Mouse (Mus musculus): ENCODE data around the gene Rnf168. TPM values are rescaled to one million over a fixed set of nuclear protein-coding genes. Genes with fewer than 3 reads are reported as not detected.
A peak's percentile ranks its signal among the peaks of the same experiment; 100 is the strongest.

Rnf168 gene
- polyA plus RNA-seq, 1 experiment from 2014 or later, result 28.0 TPM

GRCm38 (mm10) chr16:32332040-32332555 is 54.8 kb downstream of the Rnf168 start, which contains the start of gene Ubxn7:
TSS of gene Ubxn7 (plus strand) at chr16:32332257.
- H3K4me3 ChIP-seq (ENCODE audit: low read depth, low read length), result peak within 1 kb of the TSS; percentile 64
- H3K9me3 ChIP-seq (ENCODE audit: control insufficient read depth, low read depth, low read length), result no peaks in the 10 kb centered on the region
- H3K36me3 ChIP-seq (ENCODE audit: control insufficient read depth, insufficient read depth, low read length), result no peaks in the 10 kb centered on the region
- no peaks in the 10 kb centered on the region for H3K27me3 ChIP-seq (ENCODE audit: control insufficient read depth, insufficient read depth, low read length)
- peak within 1 kb of the TSS; percentile 40 for H3K4me2 ChIP-seq (replicated peaks; ENCODE audit: low read depth, low read length)
- under 1% methylated on average over 52 of the region's 52 CpGs for WGBS
- H3K27ac ChIP-seq (ENCODE audit: low read length), result peak within 1 kb of the TSS; percentile 97
- no peaks in the 10 kb centered on the region for H3K4me1 ChIP-seq (ENCODE audit: control insufficient read depth, insufficient read depth, low read length)
- H3K9ac ChIP-seq (replicated peaks; ENCODE audit: low read depth, low read length), result peak within 1 kb of the TSS; percentile 99
- peak; percentile 97 for ATAC-seq (ENCODE audit: insufficient number of reproducible peaks, insufficient read depth, low FRiP score, low read depth)

- H3K27me3 ChIP-seq (ENCODE audit: control insufficient read depth, insufficient read depth, low read length), result no peaks in the 10 kb centered on the region
- peak overlapping the region; percentile 97 for H3K27ac ChIP-seq (ENCODE audit: low read length)
- WGBS, result under 1% methylated on average over 52 of the region's 54 CpGs
- H3K36me3 ChIP-seq (ENCODE audit: control insufficient read depth, insufficient read depth, low read length), result no peaks in the 10 kb centered on the region
- ATAC-seq (ENCODE audit: insufficient number of reproducible peaks, insufficient read depth, low FRiP score, low read depth), result peak; percentile 68
- no peaks in the 10 kb centered on the region for H3K4me1 ChIP-seq (ENCODE audit: control insufficient read depth, insufficient read depth, low read length)
- peak overlapping the region; percentile 99 for H3K9ac ChIP-seq (replicated peaks; ENCODE audit: low read depth, low read length)
- peak overlapping the region; percentile 64 for H3K4me3 ChIP-seq (ENCODE audit: low read depth, low read length)
- no peaks in the 10 kb centered on the region for H3K9me3 ChIP-seq (ENCODE audit: control insufficient read depth, low read depth, low read length)
- peak overlapping the region; percentile 31 for H3K4me2 ChIP-seq (replicated peaks; ENCODE audit: low read depth, low read length)
Observed at GRCm38 (mm10) chr16:32332556-32333511, 55.6 kb downstream of the Rnf168 start.

GRCm38 (mm10) chr16:32335146-32335545 is 57.9 kb downstream of the Rnf168 start:
- no peak overlapping the region for H3K9ac ChIP-seq (replicated peaks; ENCODE audit: low read depth, low read length)
- no peaks in the 10 kb centered on the region for H3K4me1 ChIP-seq (ENCODE audit: control insufficient read depth, insufficient read depth, low read length)
- no peaks in the 10 kb centered on the region for H3K9me3 ChIP-seq (ENCODE audit: control insufficient read depth, low read depth, low read length)
- 88% methylated on average over 5 of the region's 5 CpGs for WGBS
- H3K36me3 ChIP-seq (ENCODE audit: control insufficient read depth, insufficient read depth, low read length), result no peaks in the 10 kb centered on the region
- H3K27me3 ChIP-seq (ENCODE audit: control insufficient read depth, insufficient read depth, low read length), result no peaks in the 10 kb centered on the region
- H3K27ac ChIP-seq (ENCODE audit: low read length), result no peak overlapping the region
- ATAC-seq (ENCODE audit: insufficient number of reproducible peaks, insufficient read depth, low FRiP score, low read depth), result no peak
- H3K4me3 ChIP-seq (ENCODE audit: low read depth, low read length), result no peak overlapping the region
- H3K4me2 ChIP-seq (replicated peaks; ENCODE audit: low read depth, low read length), result no peak overlapping the region

GRCm38 (mm10) chr16:32336026-32336780 is 58.9 kb downstream of the Rnf168 start:
- no peak overlapping the region for H3K4me3 ChIP-seq (ENCODE audit: low read depth, low read length)
- H3K27me3 ChIP-seq (ENCODE audit: control insufficient read depth, insufficient read depth, low read length), result no peaks in the 10 kb centered on the region
- H3K4me2 ChIP-seq (replicated peaks; ENCODE audit: low read depth, low read length), result no peak overlapping the region
- H3K27ac ChIP-seq (ENCODE audit: low read length), result no peak overlapping the region
- no peaks in the 10 kb centered on the region for H3K36me3 ChIP-seq (ENCODE audit: control insufficient read depth, insufficient read depth, low read length)
- H3K9me3 ChIP-seq (ENCODE audit: control insufficient read depth, low read depth, low read length), result no peaks in the 10 kb centered on the region
- no peak overlapping the region for H3K9ac ChIP-seq (replicated peaks; ENCODE audit: low read depth, low read length)
- no peak for ATAC-seq (ENCODE audit: insufficient number of reproducible peaks, insufficient read depth, low FRiP score, low read depth)
- no peaks in the 10 kb centered on the region for H3K4me1 ChIP-seq (ENCODE audit: control insufficient read depth, insufficient read depth, low read length)
- WGBS, result 70% methylated on average over 7 of the region's 7 CpGs

- Histone ChIP-seq H3K36me3 (ENCODE audit: control insufficient read depth, insufficient read depth, low read length) (no peaks in the 10 kb centered on the region), H3K27ac (ENCODE audit: low read length) (no peak overlapping the region), H3K4me2 (replicated peaks; ENCODE audit: low read depth, low read length) (no peak overlapping the region), H3K27me3 (ENCODE audit: control insufficient read depth, insufficient read depth, low read length) (no peaks in the 10 kb centered on the region), H3K4me1 (ENCODE audit: control insufficient read depth, insufficient read depth, low read length) (no peaks in the 10 kb centered on the region), H3K9me3 (ENCODE audit: control insufficient read depth, low read depth, low read length) (no peaks in the 10 kb centered on the region), H3K4me3 (ENCODE audit: low read depth, low read length) (no peak overlapping the region), H3K9ac (replicated peaks; ENCODE audit: low read depth, low read length) (no peak overlapping the region)
- no peak for ATAC-seq (ENCODE audit: insufficient number of reproducible peaks, insufficient read depth, low FRiP score, low read depth)
Observed at GRCm38 (mm10) chr16:32337001-32337400, 59.7 kb downstream of the Rnf168 start.

GRCm38 (mm10) chr16:32340451-32340850 is 63.2 kb downstream of the Rnf168 start:
- Histone ChIP-seq H3K4me2 (replicated peaks; ENCODE audit: low read depth, low read length) (no peak overlapping the region), H3K4me3 (ENCODE audit: low read depth, low read length) (no peak overlapping the region), H3K36me3 (ENCODE audit: control insufficient read depth, insufficient read depth, low read length) (no peaks in the 10 kb centered on the region), H3K4me1 (ENCODE audit: control insufficient read depth, insufficient read depth, low read length) (no peaks in the 10 kb centered on the region), H3K9me3 (ENCODE audit: control insufficient read depth, low read depth, low read length) (no peaks in the 10 kb centered on the region), H3K27ac (ENCODE audit: low read length) (no peak overlapping the region), H3K27me3 (ENCODE audit: control insufficient read depth, insufficient read depth, low read length) (no peaks in the 10 kb centered on the region), H3K9ac (replicated peaks; ENCODE audit: low read depth, low read length) (no peak overlapping the region)
- WGBS, result 68% methylated on average over 1 of the region's 1 CpGs
- no peak for ATAC-seq (ENCODE audit: insufficient number of reproducible peaks, insufficient read depth, low FRiP score, low read depth)

GRCm38 (mm10) chr16:32345521-32345920 is 68.3 kb downstream of the Rnf168 start:
- no peaks in the 10 kb centered on the region for H3K9me3 ChIP-seq (ENCODE audit: control insufficient read depth, low read depth, low read length)
- no peaks in the 10 kb centered on the region for H3K27me3 ChIP-seq (ENCODE audit: control insufficient read depth, insufficient read depth, low read length)
- no peak for ATAC-seq (ENCODE audit: insufficient number of reproducible peaks, insufficient read depth, low FRiP score, low read depth)
- no peaks in the 10 kb centered on the region for H3K4me1 ChIP-seq (ENCODE audit: control insufficient read depth, insufficient read depth, low read length)
- no peaks in the 10 kb centered on the region for H3K36me3 ChIP-seq (ENCODE audit: control insufficient read depth, insufficient read depth, low read length)
- no peak overlapping the region for H3K4me2 ChIP-seq (replicated peaks; ENCODE audit: low read depth, low read length)
- H3K27ac ChIP-seq (ENCODE audit: low read length), result no peak overlapping the region
- H3K4me3 ChIP-seq (ENCODE audit: low read depth, low read length), result no peak overlapping the region
- no peak overlapping the region for H3K9ac ChIP-seq (replicated peaks; ENCODE audit: low read depth, low read length)

- Histone ChIP-seq H3K9me3 (ENCODE audit: control insufficient read depth, low read depth, low read length) (no peaks in the 10 kb centered on the region), H3K9ac (replicated peaks; ENCODE audit: low read depth, low read length) (no peak overlapping the region), H3K4me1 (ENCODE audit: control insufficient read depth, insufficient read depth, low read length) (no peaks in the 10 kb centered on the region), H3K4me2 (replicated peaks; ENCODE audit: low read depth, low read length) (no peak overlapping the region), H3K36me3 (ENCODE audit: control insufficient read depth, insufficient read depth, low read length) (peaks cover 19% of the 10 kb centered on the region), H3K27me3 (ENCODE audit: control insufficient read depth, insufficient read depth, low read length) (no peaks in the 10 kb centered on the region), H3K4me3 (ENCODE audit: low read depth, low read length) (no peak overlapping the region), H3K27ac (ENCODE audit: low read length) (no peak overlapping the region)
- WGBS, result 80% methylated on average over 3 of the region's 3 CpGs
- ATAC-seq (ENCODE audit: insufficient number of reproducible peaks, insufficient read depth, low FRiP score, low read depth), result no peak
Observed at GRCm38 (mm10) chr16:32350776-32351175, 73.5 kb downstream of the Rnf168 start.

Measured in stomach, embryonic 14.5 days (tissue).